Mouse (Mus musculus) heart, postnatal 0 days (tissue): ENCODE data around the gene Timp4.

Experiments
- CTCF ChIP-seq: IDR thresholded peaks from 2 replicates; pipeline ENCODE4 v1.5.1; 2016; ENCODE audit warnings: antibody characterized with exemption, control low read depth, low read depth
- EP300 ChIP-seq: IDR thresholded peaks from 2 replicates; pipeline ENCODE4 v1.6.1; 2016; ENCODE audit warnings: antibody characterized with exemption, low read depth

DNA sequence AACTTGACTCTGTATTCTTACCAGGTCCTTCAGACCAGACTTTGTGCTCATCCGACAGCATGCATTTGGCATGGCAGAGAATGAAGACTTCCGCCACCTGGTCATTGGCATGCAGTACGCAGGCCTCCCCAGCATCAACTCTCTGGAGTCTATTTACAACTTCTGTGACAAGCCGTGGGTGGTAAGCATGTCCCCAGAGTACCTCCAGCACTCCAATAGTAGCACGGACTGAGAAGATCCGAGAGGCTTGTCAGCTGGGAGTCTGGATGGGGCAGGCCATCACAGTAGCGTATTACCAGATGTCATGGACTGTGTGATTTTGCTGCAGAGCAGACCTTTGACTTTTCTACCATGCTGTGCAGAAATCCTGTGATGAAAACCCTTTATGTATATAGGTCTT is 12.7 kb downstream of the Timp4 start:
- TF ChIP-seq CTCF (no peak), EP300 (no peak)
